Mouse (Mus musculus) midbrain, embryonic 14.5 days (tissue): ENCODE data around the gene Mup17. TPM values are rescaled to one million over a fixed set of nuclear protein-coding genes. Genes with fewer than 3 reads are reported as not detected.
"Not testable (repeated sequence)": the region's sequence is repeated elsewhere in the genome, so short reads cannot be mapped to it uniquely, and the experiment has no call there.

Experiments
- ATAC-seq: fragments of 200-750 bp; cut with Nextera tagmentation; 2 replicates; pipeline ENCODE4 v1.8.0; 2017; ENCODE audit warnings: moderate number of reproducible peaks, moderate library complexity; ENCODE audit not compliant: low FRiP score, low TSS enrichment
- DNase-seq: peaks from one replicate; pipeline ENCODE4 v3.0.0-alpha.2; 2015
- H3K27ac ChIP-seq: fragments of 300-500 bp; sonication (generic); replicated peaks from 2 replicates; pipeline ENCODE4 v1.5.1; 2014; ENCODE audit warnings: mild to moderate bottlenecking, low read depth, low read length, moderate library complexity
- H3K27me3 ChIP-seq: fragments of 300-500 bp; sonication (generic); 2 replicates; pipeline ENCODE4 v1.6.1; 2014; ENCODE audit warnings: low read length, control low read depth, mixed read lengths; ENCODE audit not compliant: control insufficient read depth, insufficient read depth
- H3K36me3 ChIP-seq: fragments of 300-500 bp; sonication (generic); 2 replicates; pipeline ENCODE4 v1.6.1; 2014; ENCODE audit warnings: low read length, control low read depth; ENCODE audit not compliant: control insufficient read depth, insufficient read depth
- H3K4me1 ChIP-seq: fragments of 300-500 bp; sonication (generic); 2 replicates; pipeline ENCODE4 v1.6.1; 2014; ENCODE audit warnings: mild to moderate bottlenecking, antibody characterized with exemption, low read length, control low read depth; ENCODE audit not compliant: control insufficient read depth, insufficient read depth
- H3K4me2 ChIP-seq: fragments of 300-500 bp; sonication (generic); 2 replicates; pipeline ENCODE4 v1.6.1; 2014; ENCODE audit warnings: mild to moderate bottlenecking, low read length, moderate library complexity
- H3K4me3 ChIP-seq: fragments of 300-500 bp; sonication (generic); replicated peaks from 2 replicates; pipeline ENCODE4 v1.5.1; 2014; ENCODE audit warnings: low read depth, low read length
- H3K9ac ChIP-seq: fragments of 300-500 bp; sonication (generic); replicated peaks from 2 replicates; pipeline ENCODE4 v1.6.1; 2014; ENCODE audit warnings: mild to moderate bottlenecking, low read length, moderate library complexity
- H3K9me3 ChIP-seq: fragments of 300-500 bp; sonication (generic); 2 replicates; pipeline ENCODE4 v1.6.1; 2016; ENCODE audit warnings: low read length, control low read depth, mixed read lengths; ENCODE audit not compliant: control insufficient read depth
- WGBS: fragments of 180-500 bp; shearing (Covaris S2); extraction: QIAGEN DNeasy Blood & Tissue Kit; methylation state at CpG from one replicate; pipeline ENCODE4 v1.1.7; 2014; 5-methylcytosine and 5-hydroxymethylcytosine counted together
- polyA plus RNA-seq: library from polyadenylated mRNA; unstranded; fragments of >200 nt; fragmentation: Nextera tagmentation; extraction: Ambion mirVana; gene quantifications from 2 replicates; pipeline ENCODE4 v1.2.1, GENCODE M21; 2014

Mup17 gene
- polyA plus RNA-seq = not detected in 2 replicates

GRCm38 (mm10) chr4:61595771-61596170 lies at the start of gene Mup17:
Mup17 (minus strand) TSS chr4:61595871.
- not testable (repeated sequence) for H3K4me1 ChIP-seq, H3K27me3 ChIP-seq, H3K27ac ChIP-seq, ATAC-seq, H3K36me3 ChIP-seq, H3K9me3 ChIP-seq, H3K9ac ChIP-seq, H3K4me2 ChIP-seq, DNase-seq, H3K4me3 ChIP-seq
- WGBS = 68% methylated on average over 3 of the region's 4 CpGs

GRCm38 (mm10) chr4:61571561-61571960 lies 24.1 kb downstream of the Mup17 start:
- 88% methylated on average over 19 of the region's 19 CpGs for WGBS
- not testable (repeated sequence) for H3K27me3 ChIP-seq, H3K9me3 ChIP-seq, H3K4me1 ChIP-seq, H3K4me2 ChIP-seq, DNase-seq, H3K9ac ChIP-seq, H3K4me3 ChIP-seq, H3K27ac ChIP-seq, ATAC-seq, H3K36me3 ChIP-seq

GRCm38 (mm10) chr4:61555887-61556286 lies 39.8 kb downstream of the Mup17 start:
- DNase-seq = peak; percentile 0
- H3K4me2 ChIP-seq, ATAC-seq, H3K4me3 ChIP-seq, H3K27me3 ChIP-seq, H3K9me3 ChIP-seq, H3K36me3 ChIP-seq, H3K4me1 ChIP-seq, H3K27ac ChIP-seq, H3K9ac ChIP-seq: not testable (repeated sequence)
- WGBS = 55% methylated on average over 2 of the region's 2 CpGs

Other genes with a start within 250 kb of the Mup17 start
- not detected in 2 replicates for gene Mup15, start 156.1 kb downstream of the Mup17 start, polyA plus RNA-seq
- not detected in 2 replicates for gene Mup16, start 76.3 kb downstream of the Mup17 start, polyA plus RNA-seq
- gene Mup18, start 78.3 kb upstream of the Mup17 start, polyA plus RNA-seq = not detected in 2 replicates
- gene Mup19, start 186.4 kb upstream of the Mup17 start, polyA plus RNA-seq = not detected in 2 replicates
- not detected in 2 replicates for gene Mup5, start 239.4 kb upstream of the Mup17 start, polyA plus RNA-seq